Comparison of ENCODE assay signal across 14 mouse cellular contexts in the genomic region with DNA sequence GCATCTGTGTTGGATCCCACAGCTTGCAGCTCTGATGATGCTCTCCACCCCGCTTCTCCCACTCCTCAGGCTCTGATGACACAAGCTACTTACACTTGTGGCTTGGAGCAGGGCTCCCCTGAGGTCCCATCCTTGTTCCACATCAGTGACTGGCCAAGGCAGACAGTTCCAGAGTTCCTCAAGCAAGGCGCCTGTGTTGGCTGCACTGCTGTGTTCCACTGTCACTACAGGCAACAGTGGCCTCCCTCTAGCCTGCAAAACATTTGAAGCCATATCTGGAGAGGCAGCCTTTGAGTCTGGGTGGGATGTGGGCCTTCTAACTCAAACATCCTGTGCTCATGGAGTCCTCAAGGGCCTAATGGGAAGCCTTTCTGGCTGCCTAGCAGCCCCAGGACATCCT. TPM values are rescaled to one million over a fixed set of nuclear protein-coding genes. Genes with fewer than 3 reads are reported as not detected.
DNase-seq lines count a peak whose midpoint lies in the region; ATAC-seq and TF ChIP-seq lines count a peak whose summit lies in the region.
"Had no signal": no experiment of that assay in that cellular context is flagged by ENCODE, and none has a peak within 500 bp of the region (broad histone marks: within the 10 kb centered on the region; RNA-seq: fewer than 3 reads in every experiment).

No protein-coding gene starts in this region.

- H3K9ac ChIP-seq in forebrain, postnatal 0 days: no peak overlapping the region
- H3K9ac ChIP-seq in forebrain, embryonic 14.5 days (ENCODE audit: low read length): no peak overlapping the region
- H3K9ac ChIP-seq in liver, embryonic 11.5 days (ENCODE audit: low read depth, low read length): peak overlapping the region; percentile 30; the same call in 1 of the 2 replicates

- no peaks in the 10 kb centered on the region for H3K27me3 ChIP-seq in forebrain, postnatal 0 days (ENCODE audit: insufficient read depth, low read length)
- no peaks in the 10 kb centered on the region for H3K27me3 ChIP-seq in forebrain, embryonic 14.5 days (replicated peaks; ENCODE audit: control insufficient read depth, insufficient read depth, low read length)
- H3K27me3 ChIP-seq in liver, embryonic 11.5 days (replicated peaks; ENCODE audit: control insufficient read depth, insufficient read depth, low read length): no peaks in the 10 kb centered on the region
- H3K27me3 ChIP-seq: CH12.LX had no signal

- no peak overlapping the region for H3K27ac ChIP-seq in forebrain, postnatal 0 days (ENCODE audit: low read depth, low read length)
- no peak overlapping the region for H3K27ac ChIP-seq in forebrain, embryonic 14.5 days (ENCODE audit: low read depth, low read length)
- peak overlapping the region; percentile 88 for H3K27ac ChIP-seq in liver, embryonic 11.5 days (ENCODE audit: low read depth, low read length)
- H3K27ac ChIP-seq in bone marrow, adult 2 months (ENCODE audit: control insufficient read depth, insufficient read depth, low read depth, low read length, poor library complexity): peak overlapping the region; percentile 33

- 0 out of 2 replicates have a peak, but pooled peaks have one; percentile 14 for ATAC-seq in forebrain, postnatal 0 days
- ATAC-seq in forebrain, embryonic 14.5 days: no peak
- no peak for ATAC-seq in liver, embryonic 11.5 days (replicated peaks; ENCODE audit: low FRiP score)
- no peak for ATAC-seq in activated CD4-positive, CD25-positive, alpha-beta regulatory T cell, adult 4 months

- TF ChIP-seq POLR2A in bone marrow, adult 2 months (IDR thresholded peaks at IDR 0.05; ENCODE audit: borderline replicate concordance, control insufficient read depth, low read depth, low read length): no peak

- 97% methylated on average over 2 of the region's 2 CpGs for WGBS in forebrain, postnatal 0 days
- 91% methylated on average over 2 of the region's 2 CpGs for WGBS in forebrain, embryonic 14.5 days
- 89% methylated on average over 2 of the region's 2 CpGs for WGBS in liver, embryonic 11.5 days
- 81% methylated on average over 2 of the region's 2 CpGs for WGBS in bone marrow, adult 2 months

- H3K4me2 ChIP-seq in forebrain, postnatal 0 days (ENCODE audit: low read depth): no peak overlapping the region
- H3K4me2 ChIP-seq in forebrain, embryonic 14.5 days (ENCODE audit: low read length): no peak overlapping the region
- no peak overlapping the region for H3K4me2 ChIP-seq in liver, embryonic 11.5 days

- no peak overlapping the region for H3K4me3 ChIP-seq in forebrain, postnatal 0 days (ENCODE audit: low read depth, low read length)
- H3K4me3 ChIP-seq in forebrain, embryonic 14.5 days (ENCODE audit: low read depth, low read length): no peak overlapping the region
- H3K4me3 ChIP-seq in liver, embryonic 11.5 days (ENCODE audit: low read depth, low read length): no peak overlapping the region
- no peak overlapping the region for H3K4me3 ChIP-seq in bone marrow, adult 2 months (replicated peaks; ENCODE audit: control insufficient read depth, low read depth, low read length)

- peaks cover 4% of the 10 kb centered on the region; the same call in 1 of the 2 replicates for H3K36me3 ChIP-seq in forebrain, postnatal 0 days (ENCODE audit: insufficient read depth)
- peaks cover 23% of the 10 kb centered on the region for H3K36me3 ChIP-seq in forebrain, embryonic 14.5 days (ENCODE audit: control insufficient read depth, insufficient read depth, low read length)
- H3K36me3 ChIP-seq in liver, embryonic 11.5 days (ENCODE audit: control insufficient read depth, insufficient read depth, low read length): peaks cover 11% of the 10 kb centered on the region; the same call in 1 of the 2 replicates

- no peaks in the 10 kb centered on the region for H3K9me3 ChIP-seq in forebrain, postnatal 0 days (ENCODE audit: low read length)
- no peaks in the 10 kb centered on the region for H3K9me3 ChIP-seq in forebrain, embryonic 14.5 days (replicated peaks; ENCODE audit: control insufficient read depth, low read length)
- no peaks in the 10 kb centered on the region for H3K9me3 ChIP-seq in liver, embryonic 11.5 days (ENCODE audit: control insufficient read depth, low read length)

- no peak for DNase-seq in forebrain, postnatal 0 days
- DNase-seq in forebrain, embryonic 14.5 days (ENCODE audit: low spot score): no peak
- no peak for DNase-seq in liver, embryonic 11.5 days (ENCODE audit: low spot score)
- no peak for DNase-seq in liver
- peak; percentile 7 for DNase-seq in lung, postnatal 36 days
- DNase-seq in spleen, postnatal 14 days (ENCODE audit: low spot score in 2 of 2): no peak
- DNase-seq: cerebellum, adult 11-12 months; cerebellum, postnatal 36 days; heart, postnatal 36 days; layer of hippocampus, postnatal 36 days; left cerebral cortex, postnatal 4 days had no signal

- H3K4me1 ChIP-seq in forebrain, postnatal 0 days (ENCODE audit: insufficient read depth): no peaks in the 10 kb centered on the region
- no peaks in the 10 kb centered on the region for H3K4me1 ChIP-seq in forebrain, embryonic 14.5 days (ENCODE audit: control insufficient read depth, insufficient read depth, low read length)
- H3K4me1 ChIP-seq in liver, embryonic 11.5 days (replicated peaks; ENCODE audit: control insufficient read depth, insufficient read depth, low read length): peaks cover 34% of the 10 kb centered on the region
- peaks cover 6% of the 10 kb centered on the region for H3K4me1 ChIP-seq in bone marrow, adult 2 months (ENCODE audit: control insufficient read depth, insufficient read depth, low read length)

- no peak for TF ChIP-seq CTCF in forebrain, postnatal 0 days (IDR thresholded peaks at IDR 0.05; ENCODE audit: low read depth)
- TF ChIP-seq CTCF in bone marrow, adult 2 months (IDR thresholded peaks at IDR 0.05; ENCODE audit: control insufficient read depth, insufficient read depth, low read length): no peak

RNA-seq across cellular contexts. Expression of gene Carm1, which starts 10.3 kb away (rescaled TPM):
- 64.8 and 81.4 TPM in 2 replicates for total RNA-seq in forebrain, postnatal 0 days (2014; rRNA removed)
- polyA plus RNA-seq in forebrain, postnatal 0 days (2015; fragmentation: Nextera tagmentation; extraction: Ambion mirVana): 20.7 and 25.9 TPM in 2 replicates
- polyA plus RNA-seq in forebrain, embryonic 14.5 days (2014; fragmentation: Nextera tagmentation; extraction: Ambion mirVana): 22.8 and 26.7 TPM in 2 replicates
- 54.9 TPM in 2 replicates for polyA plus RNA-seq in liver, embryonic 11.5 days (2014; fragmentation: Nextera tagmentation; extraction: Ambion mirVana)
- polyA plus RNA-seq in bone marrow, adult 2 months (2011; ENCODE audit: insufficient read depth, insufficient read length, low replicate concordance, missing spikeins): 29.7 and 37.6 TPM in 2 replicates
- polyA plus RNA-seq in activated CD4-positive, CD25-positive, alpha-beta regulatory T cell, adult 4 months (2017; shearing (Covaris generic)): 1 to 10 TPM; 4.7 to 5.9 TPM

RNA-seq across cellular contexts. Expression of gene AB124611, which starts 31.0 kb away (rescaled TPM):
- 0.14 and 2.2 TPM in 2 replicates for total RNA-seq in forebrain, postnatal 0 days (2014; rRNA removed)
- 0.87 and 0.98 TPM in 2 replicates for polyA plus RNA-seq in forebrain, postnatal 0 days (2015; fragmentation: Nextera tagmentation; extraction: Ambion mirVana)
- polyA plus RNA-seq in forebrain, embryonic 14.5 days (2014; fragmentation: Nextera tagmentation; extraction: Ambion mirVana): 0.74 and 1.9 TPM in 2 replicates
- 3.7 and 4.3 TPM in 2 replicates for polyA plus RNA-seq in liver, embryonic 11.5 days (2014; fragmentation: Nextera tagmentation; extraction: Ambion mirVana)
- polyA plus RNA-seq in bone marrow, adult 2 months (2011; ENCODE audit: insufficient read depth, insufficient read length, low replicate concordance, missing spikeins): 53.1 and 110 TPM in 2 replicates
- polyA plus RNA-seq in activated CD4-positive, CD25-positive, alpha-beta regulatory T cell, adult 4 months (2017; shearing (Covaris generic)): 10 to 100 TPM; 56.9 to 62.4 TPM

RNA-seq across cellular contexts. Expression of gene Timm29, which starts 35.5 kb away (rescaled TPM):
- total RNA-seq in forebrain, postnatal 0 days (2014; rRNA removed): 61.2 and 81.5 TPM in 2 replicates
- 56.3 and 61.7 TPM in 2 replicates for polyA plus RNA-seq in forebrain, postnatal 0 days (2015; fragmentation: Nextera tagmentation; extraction: Ambion mirVana)
- 67.3 and 68.4 TPM in 2 replicates for polyA plus RNA-seq in forebrain, embryonic 14.5 days (2014; fragmentation: Nextera tagmentation; extraction: Ambion mirVana)
- 35.2 and 41.5 TPM in 2 replicates for polyA plus RNA-seq in liver, embryonic 11.5 days (2014; fragmentation: Nextera tagmentation; extraction: Ambion mirVana)
- 10.4 and 11.6 TPM in 2 replicates for polyA plus RNA-seq in bone marrow, adult 2 months (2011; ENCODE audit: insufficient read depth, insufficient read length, low replicate concordance, missing spikeins)
- polyA plus RNA-seq in activated CD4-positive, CD25-positive, alpha-beta regulatory T cell, adult 4 months (2017; shearing (Covaris generic)): 1 to 10 TPM; 2.8 to 3.5 TPM

RNA-seq across cellular contexts. Expression of gene Yipf2, which starts 35.6 kb away (rescaled TPM):
- 10.6 and 16.0 TPM in 2 replicates for total RNA-seq in forebrain, postnatal 0 days (2014; rRNA removed)
- polyA plus RNA-seq in forebrain, postnatal 0 days (2015; fragmentation: Nextera tagmentation; extraction: Ambion mirVana): 12.0 and 12.6 TPM in 2 replicates
- 16.9 and 18.2 TPM in 2 replicates for polyA plus RNA-seq in forebrain, embryonic 14.5 days (2014; fragmentation: Nextera tagmentation; extraction: Ambion mirVana)
- 15.5 and 16.5 TPM in 2 replicates for polyA plus RNA-seq in liver, embryonic 11.5 days (2014; fragmentation: Nextera tagmentation; extraction: Ambion mirVana)
- polyA plus RNA-seq in bone marrow, adult 2 months (2011; ENCODE audit: insufficient read depth, insufficient read length, low replicate concordance, missing spikeins): 4.8 and 5.0 TPM in 2 replicates
- polyA plus RNA-seq in activated CD4-positive, CD25-positive, alpha-beta regulatory T cell, adult 4 months (2017; shearing (Covaris generic)): 10 to 100 TPM; 16.7 to 18.3 TPM

RNA-seq across cellular contexts. Expression of gene Tmed1, which starts 46.9 kb away (rescaled TPM):
- 44.2 and 45.1 TPM in 2 replicates for total RNA-seq in forebrain, postnatal 0 days (2014; rRNA removed)
- polyA plus RNA-seq in forebrain, postnatal 0 days (2015; fragmentation: Nextera tagmentation; extraction: Ambion mirVana): 51.9 and 52.8 TPM in 2 replicates
- polyA plus RNA-seq in forebrain, embryonic 14.5 days (2014; fragmentation: Nextera tagmentation; extraction: Ambion mirVana): 56.9 and 58.3 TPM in 2 replicates
- polyA plus RNA-seq in liver, embryonic 11.5 days (2014; fragmentation: Nextera tagmentation; extraction: Ambion mirVana): 68.6 and 70.2 TPM in 2 replicates
- polyA plus RNA-seq in bone marrow, adult 2 months (2011; ENCODE audit: insufficient read depth, insufficient read length, low replicate concordance, missing spikeins): 6.7 and 7.6 TPM in 2 replicates
- polyA plus RNA-seq in activated CD4-positive, CD25-positive, alpha-beta regulatory T cell, adult 4 months (2017; shearing (Covaris generic)): 1 to 10 TPM; 2.7 to 3.1 TPM

Comparison
In these comparisons a context has a peak if more than half of its experiments do, and no peak if none do; other contexts are left out.
1. H3K27ac ChIP-seq: peak in liver, embryonic 11.5 days (single experiment) and bone marrow, adult 2 months (single experiment); none in forebrain, postnatal 0 days (single experiment) and forebrain, embryonic 14.5 days (single experiment).
2. RNA of gene AB124611, which starts 31.0 kb away (polyA plus RNA-seq): 53.1 to 110 TPM in bone marrow, adult 2 months and 56.9 to 62.4 TPM in activated CD4-positive, CD25-positive, alpha-beta regulatory T cell, adult 4 months; 3.7 to 4.3 TPM in liver, embryonic 11.5 days, 0.87 to 0.98 TPM in forebrain, postnatal 0 days and 0.74 to 1.9 TPM in forebrain, embryonic 14.5 days; every median in the first group is over 10 times any median in the second.